Mouse (Mus musculus) spleen, postnatal 14 days (tissue): Measurements from ENCODE around the gene Itgb1.
A peak's percentile ranks its signal among the peaks of the same experiment; 100 is the strongest.

Source experiments
- DNase-seq, 2 experiments: peaks; one replicate each; pipeline ENCODE4 v3.0.0; 2021 to 2022; ENCODE audit warnings: low spot score in 2 of 2

Itgb1 gene

GRCm38 (mm10) chr8:128685507-128686428 lies at the start of gene Itgb1:
TSS of gene Itgb1 (plus strand) at chr8:128685654.
- peak; percentile 67 to 73 for DNase-seq

- no peak for DNase-seq
Measured at GRCm38 (mm10) chr8:128643104-128643503, 42.4 kb upstream of the Itgb1 start.

GRCm38 (mm10) chr8:128645452-128645851 lies 40.0 kb upstream of the Itgb1 start:
- no peak for DNase-seq

GRCm38 (mm10) chr8:128646456-128646855 lies 39.0 kb upstream of the Itgb1 start:
- no peak for DNase-seq

GRCm38 (mm10) chr8:128648071-128648470 lies 37.4 kb upstream of the Itgb1 start:
- DNase-seq, result no peak

- DNase-seq, result no peak
Measured at GRCm38 (mm10) chr8:128650331-128650855, 35.1 kb upstream of the Itgb1 start.

GRCm38 (mm10) chr8:128652399-128653109 lies 32.9 kb upstream of the Itgb1 start:
- no peak for DNase-seq

- no peak for DNase-seq
Measured at GRCm38 (mm10) chr8:128653642-128654364, 31.7 kb upstream of the Itgb1 start.

- peak; percentile 12 to 35 for DNase-seq
Measured at GRCm38 (mm10) chr8:128654365-128655099, 30.9 kb upstream of the Itgb1 start.

GRCm38 (mm10) chr8:128662144-128662543 lies 23.3 kb upstream of the Itgb1 start:
- DNase-seq, result no peak

- no peak for DNase-seq
Measured at GRCm38 (mm10) chr8:128662696-128663095, 22.8 kb upstream of the Itgb1 start.

GRCm38 (mm10) chr8:128663106-128663505 lies 22.3 kb upstream of the Itgb1 start:
- no peak for DNase-seq

- no peak for DNase-seq
Measured at GRCm38 (mm10) chr8:128666576-128667263, 18.7 kb upstream of the Itgb1 start.

GRCm38 (mm10) chr8:128671813-128672212 lies 13.6 kb upstream of the Itgb1 start:
- no peak for DNase-seq

GRCm38 (mm10) chr8:128672441-128672840 lies 13.0 kb upstream of the Itgb1 start:
- DNase-seq, result no peak

GRCm38 (mm10) chr8:128672950-128673349 lies 12.5 kb upstream of the Itgb1 start:
- no peak for DNase-seq

- no peak for DNase-seq
Measured at GRCm38 (mm10) chr8:128675848-128676629, 9.4 kb upstream of the Itgb1 start.

- no peak for DNase-seq
Measured at GRCm38 (mm10) chr8:128679909-128680308, 5.5 kb upstream of the Itgb1 start.

GRCm38 (mm10) chr8:128680548-128681325 lies 4.7 kb upstream of the Itgb1 start:
- DNase-seq, result no peak
